8 mouse cellular contexts compared by ENCODE assay signal in genomic region chr11:93996306-93997140, GRCm38 (mm10). TPM values are rescaled to one million over a fixed set of nuclear protein-coding genes. Genes with fewer than 3 reads are reported as not detected.
DNase-seq lines count a peak whose midpoint lies in the region; ATAC-seq lines count a peak whose summit lies in the region.

No protein-coding gene starts in this region.

- H3K4me3 ChIP-seq in intestine, embryonic 15.5 days (replicated peaks) = peak overlapping the region; percentile 97
- H3K4me3 ChIP-seq in limb, embryonic 12.5 days (replicated peaks) = peak overlapping the region; percentile 88
- H3K4me3 ChIP-seq in midbrain, embryonic 13.5 days (replicated peaks) = peak overlapping the region; percentile 95

- no peaks in the 10 kb centered on the region for H3K36me3 ChIP-seq in intestine, embryonic 15.5 days
- H3K36me3 ChIP-seq in limb, embryonic 12.5 days = no peaks in the 10 kb centered on the region
- H3K36me3 ChIP-seq in midbrain, embryonic 13.5 days = no peaks in the 10 kb centered on the region

- peak; percentile 47 for DNase-seq in urinary bladder, postnatal 14 days (ENCODE audit: low spot score)
- no peak for DNase-seq in urinary bladder, adult 2 months (ENCODE audit: low spot score)
- DNase-seq in embryo, embryonic 11.5 days (ENCODE audit: low read depth, low spot score) = peak; percentile 44
- peak; percentile 48 to 67 for DNase-seq in gastrocnemius, postnatal 36 days
- DNase-seq in spleen, postnatal 36 days (ENCODE audit: low spot score in 2 of 2) = peak; percentile 72 to 73

- peaks cover 15% of the 10 kb centered on the region for H3K4me1 ChIP-seq in intestine, embryonic 15.5 days (replicated peaks)
- H3K4me1 ChIP-seq in limb, embryonic 12.5 days (replicated peaks) = peaks cover 14% of the 10 kb centered on the region
- H3K4me1 ChIP-seq in midbrain, embryonic 13.5 days (replicated peaks) = peaks cover 43% of the 10 kb centered on the region

- under 1% methylated on average over 58 of the region's 58 CpGs for WGBS in intestine, embryonic 15.5 days
- WGBS in limb, embryonic 12.5 days = under 1% methylated on average over 58 of the region's 58 CpGs
- under 1% methylated on average over 58 of the region's 58 CpGs for WGBS in midbrain, embryonic 13.5 days

- H3K27ac ChIP-seq in intestine, embryonic 15.5 days = peak overlapping the region; percentile 99
- peak overlapping the region; percentile 93 for H3K27ac ChIP-seq in limb, embryonic 12.5 days
- H3K27ac ChIP-seq in midbrain, embryonic 13.5 days = peak overlapping the region; percentile 94

- peak overlapping the region; percentile 89 for H3K4me2 ChIP-seq in intestine, embryonic 15.5 days (replicated peaks)
- peak overlapping the region; percentile 87 for H3K4me2 ChIP-seq in limb, embryonic 12.5 days
- H3K4me2 ChIP-seq in midbrain, embryonic 13.5 days (replicated peaks) = peak overlapping the region; percentile 99

- ATAC-seq in intestine, embryonic 15.5 days = peak; percentile 42
- ATAC-seq in limb, embryonic 12.5 days (ENCODE audit: insufficient number of reproducible peaks, insufficient read depth, low FRiP score, low TSS enrichment, low read depth) = peak; percentile 76
- peak; percentile 82 for ATAC-seq in midbrain, embryonic 13.5 days

- no peaks in the 10 kb centered on the region for H3K27me3 ChIP-seq in intestine, embryonic 15.5 days (replicated peaks)
- H3K27me3 ChIP-seq in limb, embryonic 12.5 days = no peaks in the 10 kb centered on the region
- H3K27me3 ChIP-seq in midbrain, embryonic 13.5 days = no peaks in the 10 kb centered on the region

- H3K9me3 ChIP-seq in intestine, embryonic 15.5 days = no peaks in the 10 kb centered on the region
- H3K9me3 ChIP-seq in limb, embryonic 12.5 days = no peaks in the 10 kb centered on the region
- H3K9me3 ChIP-seq in midbrain, embryonic 13.5 days = no peaks in the 10 kb centered on the region

- peak overlapping the region; percentile 92 for H3K9ac ChIP-seq in intestine, embryonic 15.5 days
- H3K9ac ChIP-seq in limb, embryonic 12.5 days (replicated peaks) = peak overlapping the region; percentile 89
- peak overlapping the region; percentile 91 for H3K9ac ChIP-seq in midbrain, embryonic 13.5 days (replicated peaks)

- intact Hi-C loops in gastrocnemius, postnatal 36 days (cut with DNase I) = loop anchor here (5.0 kb wide), 1 partner anchor 39 kb away; the partner anchor contains the start of gene Nme2

RNA-seq across cellular contexts. Expression of gene Spag9, which starts 0.6 kb away (rescaled TPM):
- polyA plus RNA-seq in urinary bladder, adult 2 months (2012; rRNA removed) = 42.1 and 42.9 TPM in 2 replicates
- total RNA-seq in gastrocnemius, postnatal 36 days (2021) = 100 to 1,000 TPM; 118 to 141 TPM
- polyA plus RNA-seq in intestine, embryonic 15.5 days (2015; fragmentation: Nextera tagmentation; extraction: Ambion mirVana) = 30.7 and 31.5 TPM in 2 replicates
- 45.2 and 53.8 TPM in 2 replicates for polyA plus RNA-seq in limb, embryonic 12.5 days (2016; fragmentation: Nextera tagmentation; extraction: Ambion mirVana)
- 108 and 109 TPM in 2 replicates for polyA plus RNA-seq in midbrain, embryonic 13.5 days (2015; fragmentation: Nextera tagmentation; extraction: Ambion mirVana)

RNA-seq across cellular contexts. Expression of gene Nme1, which starts 28.2 kb away (rescaled TPM):
- 44.7 and 65.0 TPM in 2 replicates for polyA plus RNA-seq in urinary bladder, adult 2 months (2012; rRNA removed)
- 10 to 100 TPM; 12.2 to 13.1 TPM for total RNA-seq in gastrocnemius, postnatal 36 days (2021)
- 162 and 174 TPM in 2 replicates for polyA plus RNA-seq in intestine, embryonic 15.5 days (2015; fragmentation: Nextera tagmentation; extraction: Ambion mirVana)
- 180 and 182 TPM in 2 replicates for polyA plus RNA-seq in limb, embryonic 12.5 days (2016; fragmentation: Nextera tagmentation; extraction: Ambion mirVana)
- 383 and 407 TPM in 2 replicates for polyA plus RNA-seq in midbrain, embryonic 13.5 days (2015; fragmentation: Nextera tagmentation; extraction: Ambion mirVana)

RNA-seq across cellular contexts. Expression of gene Gm20390, which starts 28.4 kb away (rescaled TPM):
- polyA plus RNA-seq in urinary bladder, adult 2 months (2012; rRNA removed) = 49.4 and 49.9 TPM in 2 replicates
- total RNA-seq in gastrocnemius, postnatal 36 days (2021) = 10 to 100 TPM in 1 of 2 experiments, 1 to 10 TPM in 1; 9.9 to 14.6 TPM
- polyA plus RNA-seq in intestine, embryonic 15.5 days (2015; fragmentation: Nextera tagmentation; extraction: Ambion mirVana) = 432 and 477 TPM in 2 replicates
- polyA plus RNA-seq in limb, embryonic 12.5 days (2016; fragmentation: Nextera tagmentation; extraction: Ambion mirVana) = 446 and 466 TPM in 2 replicates
- polyA plus RNA-seq in midbrain, embryonic 13.5 days (2015; fragmentation: Nextera tagmentation; extraction: Ambion mirVana) = 331 and 360 TPM in 2 replicates

RNA-seq across cellular contexts. Expression of gene Nme2, which starts 40.5 kb away (rescaled TPM):
- polyA plus RNA-seq in urinary bladder, adult 2 months (2012; rRNA removed) = 209 and 211 TPM in 2 replicates
- total RNA-seq in gastrocnemius, postnatal 36 days (2021) = 100 to 1,000 TPM; 546 to 563 TPM
- 311 and 348 TPM in 2 replicates for polyA plus RNA-seq in intestine, embryonic 15.5 days (2015; fragmentation: Nextera tagmentation; extraction: Ambion mirVana)
- polyA plus RNA-seq in limb, embryonic 12.5 days (2016; fragmentation: Nextera tagmentation; extraction: Ambion mirVana) = 197 and 217 TPM in 2 replicates
- polyA plus RNA-seq in midbrain, embryonic 13.5 days (2015; fragmentation: Nextera tagmentation; extraction: Ambion mirVana) = 63.8 and 79.7 TPM in 2 replicates
